Mouse (Mus musculus): Measurements from ENCODE around the gene Wasl. TPM values are rescaled to one million over a fixed set of nuclear protein-coding genes. Genes with fewer than 3 reads are reported as not detected.

The Wasl gene
- polyA plus RNA-seq, 1 experiment from 2014 or later, result 59.8 TPM

GRCm38 (mm10) chr6:24606512-24606911 is 58.3 kb downstream of the Wasl start:
- Histone ChIP-seq H3K27ac (ENCODE audit: low read length) (no peak overlapping the region), H3K9me3 (ENCODE audit: control insufficient read depth, low read depth, low read length) (no peaks in the 10 kb centered on the region), H3K4me2 (replicated peaks; ENCODE audit: low read depth, low read length) (no peak overlapping the region), H3K4me3 (ENCODE audit: low read depth, low read length) (no peak overlapping the region), H3K27me3 (ENCODE audit: control insufficient read depth, insufficient read depth, low read length) (no peaks in the 10 kb centered on the region), H3K4me1 (ENCODE audit: control insufficient read depth, insufficient read depth, low read length) (no peaks in the 10 kb centered on the region), H3K36me3 (ENCODE audit: control insufficient read depth, insufficient read depth, low read length) (no peaks in the 10 kb centered on the region), H3K9ac (replicated peaks; ENCODE audit: low read depth, low read length) (no peak overlapping the region)
- 73% methylated on average over 10 of the region's 10 CpGs for WGBS
- ATAC-seq (ENCODE audit: insufficient number of reproducible peaks, insufficient read depth, low FRiP score, low read depth), result no peak

- H3K4me3 ChIP-seq (ENCODE audit: low read depth, low read length), result no peak overlapping the region
- H3K27me3 ChIP-seq (ENCODE audit: control insufficient read depth, insufficient read depth, low read length), result no peaks in the 10 kb centered on the region
- H3K9ac ChIP-seq (replicated peaks; ENCODE audit: low read depth, low read length), result no peak overlapping the region
- H3K36me3 ChIP-seq (ENCODE audit: control insufficient read depth, insufficient read depth, low read length), result no peaks in the 10 kb centered on the region
- no peaks in the 10 kb centered on the region for H3K4me1 ChIP-seq (ENCODE audit: control insufficient read depth, insufficient read depth, low read length)
- H3K27ac ChIP-seq (ENCODE audit: low read length), result no peak overlapping the region
- no peaks in the 10 kb centered on the region for H3K9me3 ChIP-seq (ENCODE audit: control insufficient read depth, low read depth, low read length)
- 94% methylated on average over 8 of the region's 8 CpGs for WGBS
- ATAC-seq (ENCODE audit: insufficient number of reproducible peaks, insufficient read depth, low FRiP score, low read depth), result no peak
- no peak overlapping the region for H3K4me2 ChIP-seq (replicated peaks; ENCODE audit: low read depth, low read length)
These were observed 59.2 kb downstream of the Wasl start for GRCm38 (mm10) chr6:24605631-24606030.

GRCm38 (mm10) chr6:24604289-24604688 is 60.5 kb downstream of the Wasl start:
- WGBS, result 88% methylated on average over 7 of the region's 7 CpGs
- Histone ChIP-seq H3K4me3 (ENCODE audit: low read depth, low read length) (no peak overlapping the region), H3K36me3 (ENCODE audit: control insufficient read depth, insufficient read depth, low read length) (no peaks in the 10 kb centered on the region), H3K9me3 (ENCODE audit: control insufficient read depth, low read depth, low read length) (no peaks in the 10 kb centered on the region), H3K9ac (replicated peaks; ENCODE audit: low read depth, low read length) (no peak overlapping the region), H3K4me1 (ENCODE audit: control insufficient read depth, insufficient read depth, low read length) (no peaks in the 10 kb centered on the region), H3K27me3 (ENCODE audit: control insufficient read depth, insufficient read depth, low read length) (no peaks in the 10 kb centered on the region), H3K27ac (ENCODE audit: low read length) (no peak overlapping the region), H3K4me2 (replicated peaks; ENCODE audit: low read depth, low read length) (no peak overlapping the region)
- no peak for ATAC-seq (ENCODE audit: insufficient number of reproducible peaks, insufficient read depth, low FRiP score, low read depth)

- no peak overlapping the region for H3K4me3 ChIP-seq (ENCODE audit: low read depth, low read length)
- WGBS, result 79% methylated on average over 5 of the region's 5 CpGs
- no peaks in the 10 kb centered on the region for H3K9me3 ChIP-seq (ENCODE audit: control insufficient read depth, low read depth, low read length)
- H3K4me1 ChIP-seq (ENCODE audit: control insufficient read depth, insufficient read depth, low read length), result no peaks in the 10 kb centered on the region
- no peak overlapping the region for H3K4me2 ChIP-seq (replicated peaks; ENCODE audit: low read depth, low read length)
- no peaks in the 10 kb centered on the region for H3K27me3 ChIP-seq (ENCODE audit: control insufficient read depth, insufficient read depth, low read length)
- H3K27ac ChIP-seq (ENCODE audit: low read length), result no peak overlapping the region
- H3K9ac ChIP-seq (replicated peaks; ENCODE audit: low read depth, low read length), result no peak overlapping the region
- H3K36me3 ChIP-seq (ENCODE audit: control insufficient read depth, insufficient read depth, low read length), result no peaks in the 10 kb centered on the region
- ATAC-seq (ENCODE audit: insufficient number of reproducible peaks, insufficient read depth, low FRiP score, low read depth), result no peak
These were observed 61.8 kb downstream of the Wasl start for GRCm38 (mm10) chr6:24602993-24603392.

- no peak for ATAC-seq (ENCODE audit: insufficient number of reproducible peaks, insufficient read depth, low FRiP score, low read depth)
- H3K27me3 ChIP-seq (ENCODE audit: control insufficient read depth, insufficient read depth, low read length), result no peaks in the 10 kb centered on the region
- no peaks in the 10 kb centered on the region for H3K36me3 ChIP-seq (ENCODE audit: control insufficient read depth, insufficient read depth, low read length)
- H3K27ac ChIP-seq (ENCODE audit: low read length), result no peak overlapping the region
- no peak overlapping the region for H3K9ac ChIP-seq (replicated peaks; ENCODE audit: low read depth, low read length)
- WGBS, result 65% methylated on average over 3 of the region's 3 CpGs
- H3K9me3 ChIP-seq (ENCODE audit: control insufficient read depth, low read depth, low read length), result no peaks in the 10 kb centered on the region
- no peaks in the 10 kb centered on the region for H3K4me1 ChIP-seq (ENCODE audit: control insufficient read depth, insufficient read depth, low read length)
- H3K4me2 ChIP-seq (replicated peaks; ENCODE audit: low read depth, low read length), result no peak overlapping the region
- H3K4me3 ChIP-seq (ENCODE audit: low read depth, low read length), result no peak overlapping the region
These were observed 62.5 kb downstream of the Wasl start for GRCm38 (mm10) chr6:24602351-24602750.

DNA sequence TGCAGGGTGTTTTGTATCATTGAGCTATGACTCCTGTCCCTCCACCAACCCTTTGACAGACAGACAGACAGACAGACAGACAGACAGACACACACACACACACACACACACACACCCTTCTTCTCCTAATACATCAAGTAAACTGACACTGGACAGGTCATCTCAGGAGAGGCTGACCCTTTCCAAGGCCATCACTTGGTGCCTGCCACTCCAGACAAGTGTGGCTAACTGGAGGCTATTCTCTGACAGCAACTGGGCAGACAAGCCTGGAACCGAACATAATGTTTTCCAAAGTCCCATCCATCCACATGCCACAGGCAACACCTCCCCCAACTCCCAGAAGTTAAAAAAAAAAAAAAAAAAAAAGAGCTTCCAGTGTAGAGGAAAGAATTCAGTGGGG is 63.1 kb downstream of the Wasl start:
- H3K27ac ChIP-seq (ENCODE audit: low read length), result no peak overlapping the region
- H3K36me3 ChIP-seq (ENCODE audit: control insufficient read depth, insufficient read depth, low read length), result no peaks in the 10 kb centered on the region
- H3K9ac ChIP-seq (replicated peaks; ENCODE audit: low read depth, low read length), result no peak overlapping the region
- 23% methylated on average over 1 of the region's 1 CpGs for WGBS
- no peaks in the 10 kb centered on the region for H3K9me3 ChIP-seq (ENCODE audit: control insufficient read depth, low read depth, low read length)
- H3K4me2 ChIP-seq (replicated peaks; ENCODE audit: low read depth, low read length), result no peak overlapping the region
- H3K4me3 ChIP-seq (ENCODE audit: low read depth, low read length), result no peak overlapping the region
- ATAC-seq (ENCODE audit: insufficient number of reproducible peaks, insufficient read depth, low FRiP score, low read depth), result no peak
- no peaks in the 10 kb centered on the region for H3K4me1 ChIP-seq (ENCODE audit: control insufficient read depth, insufficient read depth, low read length)
- H3K27me3 ChIP-seq (ENCODE audit: control insufficient read depth, insufficient read depth, low read length), result no peaks in the 10 kb centered on the region

DNA sequence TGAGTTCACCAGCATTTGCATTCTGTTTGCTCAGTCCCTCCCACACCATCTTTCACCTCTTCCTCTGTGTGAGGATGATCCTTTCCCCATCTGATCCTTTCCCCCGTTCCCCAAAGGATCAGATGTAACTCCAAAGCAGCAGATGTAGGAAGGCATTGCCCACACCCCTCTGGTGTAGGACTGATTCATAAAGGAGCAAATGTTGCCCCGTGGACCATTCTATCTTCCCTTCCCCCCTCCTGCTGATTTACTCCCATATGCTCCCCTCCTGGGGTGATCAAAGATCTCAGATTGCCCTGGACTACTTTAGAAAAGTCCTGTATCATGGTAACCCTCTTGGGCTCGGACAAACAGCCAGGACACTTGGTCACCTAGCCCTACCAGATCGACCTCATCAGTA is 64.1 kb downstream of the Wasl start:
- Histone ChIP-seq H3K9me3 (ENCODE audit: control insufficient read depth, low read depth, low read length) (no peaks in the 10 kb centered on the region), H3K4me2 (replicated peaks; ENCODE audit: low read depth, low read length) (no peak overlapping the region), H3K27ac (ENCODE audit: low read length) (no peak overlapping the region), H3K9ac (replicated peaks; ENCODE audit: low read depth, low read length) (no peak overlapping the region), H3K4me3 (ENCODE audit: low read depth, low read length) (no peak overlapping the region), H3K4me1 (ENCODE audit: control insufficient read depth, insufficient read depth, low read length) (no peaks in the 10 kb centered on the region), H3K36me3 (ENCODE audit: control insufficient read depth, insufficient read depth, low read length) (no peaks in the 10 kb centered on the region), H3K27me3 (ENCODE audit: control insufficient read depth, insufficient read depth, low read length) (no peaks in the 10 kb centered on the region)
- WGBS, result 62% methylated on average over 4 of the region's 4 CpGs
- ATAC-seq (ENCODE audit: insufficient number of reproducible peaks, insufficient read depth, low FRiP score, low read depth), result no peak

DNA sequence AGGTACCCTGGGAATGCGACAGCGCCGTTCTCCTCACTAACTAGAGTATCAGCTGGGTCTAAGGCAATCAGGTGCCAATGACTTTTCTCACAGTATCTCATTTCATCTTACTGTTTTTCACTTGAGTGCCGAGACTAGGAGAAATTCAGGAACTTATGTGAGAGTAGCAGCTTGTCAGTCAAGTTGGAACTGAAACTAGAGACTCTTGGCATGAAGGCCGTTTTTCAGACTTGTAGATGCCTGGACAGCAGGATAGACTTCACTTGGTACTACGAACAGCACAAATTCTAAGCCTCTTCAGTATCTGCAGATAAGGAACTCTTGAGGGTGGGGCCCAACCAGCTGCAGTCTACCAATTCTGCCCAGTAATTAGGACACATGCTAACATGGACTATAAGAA is 64.7 kb downstream of the Wasl start:
- WGBS, result 85% methylated on average over 6 of the region's 6 CpGs
- Histone ChIP-seq H3K36me3 (ENCODE audit: control insufficient read depth, insufficient read depth, low read length) (no peaks in the 10 kb centered on the region), H3K4me3 (ENCODE audit: low read depth, low read length) (no peak overlapping the region), H3K27ac (ENCODE audit: low read length) (no peak overlapping the region), H3K9ac (replicated peaks; ENCODE audit: low read depth, low read length) (no peak overlapping the region), H3K4me2 (replicated peaks; ENCODE audit: low read depth, low read length) (no peak overlapping the region), H3K4me1 (ENCODE audit: control insufficient read depth, insufficient read depth, low read length) (no peaks in the 10 kb centered on the region), H3K9me3 (ENCODE audit: control insufficient read depth, low read depth, low read length) (no peaks in the 10 kb centered on the region), H3K27me3 (ENCODE audit: control insufficient read depth, insufficient read depth, low read length) (no peaks in the 10 kb centered on the region)
- no peak for ATAC-seq (ENCODE audit: insufficient number of reproducible peaks, insufficient read depth, low FRiP score, low read depth)

- Histone ChIP-seq H3K27ac (ENCODE audit: low read length) (no peak overlapping the region), H3K27me3 (ENCODE audit: control insufficient read depth, insufficient read depth, low read length) (no peaks in the 10 kb centered on the region), H3K36me3 (ENCODE audit: control insufficient read depth, insufficient read depth, low read length) (no peaks in the 10 kb centered on the region), H3K4me2 (replicated peaks; ENCODE audit: low read depth, low read length) (no peak overlapping the region), H3K4me3 (ENCODE audit: low read depth, low read length) (no peak overlapping the region), H3K9ac (replicated peaks; ENCODE audit: low read depth, low read length) (no peak overlapping the region), H3K9me3 (ENCODE audit: control insufficient read depth, low read depth, low read length) (no peaks in the 10 kb centered on the region), H3K4me1 (ENCODE audit: control insufficient read depth, insufficient read depth, low read length) (no peaks in the 10 kb centered on the region)
- no peak for ATAC-seq (ENCODE audit: insufficient number of reproducible peaks, insufficient read depth, low FRiP score, low read depth)
- 89% methylated on average over 5 of the region's 5 CpGs for WGBS
These were observed 65.2 kb downstream of the Wasl start for GRCm38 (mm10) chr6:24599639-24600038.
